Mouse (Mus musculus) midbrain, embryonic 13.5 days (tissue): Measurements from ENCODE around the gene Me1. TPM values are rescaled to one million over a fixed set of nuclear protein-coding genes. Genes with fewer than 3 reads are reported as not detected.

ENCODE experiments used
- ATAC-seq: fragments of 200-750 bp; cut with Nextera tagmentation; 2 replicates; pipeline ENCODE4 v1.8.0; 2017; ENCODE audit warnings: mild to moderate bottlenecking, moderate TSS enrichment, moderate library complexity
- H3K27ac ChIP-seq: fragments of 300-500 bp; sonication (generic); 2 replicates; pipeline ENCODE4 v1.5.1; 2015; ENCODE audit warnings: inconsistent platforms, mild to moderate bottlenecking, moderate library complexity
- H3K27me3 ChIP-seq: fragments of 300-500 bp; sonication (generic); 2 replicates; pipeline ENCODE4 v1.6.1; 2015; ENCODE audit warnings: mild to moderate bottlenecking, inconsistent platforms
- H3K36me3 ChIP-seq: fragments of 300-500 bp; sonication (generic); 2 replicates; pipeline ENCODE4 v1.6.1; 2015; ENCODE audit warnings: mild to moderate bottlenecking, inconsistent platforms
- H3K4me1 ChIP-seq: fragments of 300-500 bp; sonication (generic); replicated peaks from 2 replicates; pipeline ENCODE4 v1.6.1; 2015; ENCODE audit warnings: inconsistent platforms
- H3K4me2 ChIP-seq: fragments of 300-500 bp; sonication (generic); replicated peaks from 2 replicates; pipeline ENCODE4 v1.6.1; 2015; ENCODE audit warnings: moderate library complexity, mild to moderate bottlenecking, inconsistent platforms
- H3K4me3 ChIP-seq: fragments of 300-500 bp; sonication (generic); replicated peaks from 2 replicates; pipeline ENCODE4 v1.5.1; 2015; ENCODE audit warnings: mild to moderate bottlenecking, inconsistent platforms
- H3K9ac ChIP-seq: fragments of 300-500 bp; sonication (generic); replicated peaks from 2 replicates; pipeline ENCODE4 v1.6.1; 2015; ENCODE audit warnings: mild to moderate bottlenecking, inconsistent platforms
- H3K9me3 ChIP-seq: fragments of 300-500 bp; sonication (generic); 2 replicates; pipeline ENCODE4 v1.6.1; 2016; ENCODE audit warnings: mild to moderate bottlenecking, inconsistent platforms
- WGBS: fragments of 180-500 bp; shearing (Covaris S2); methylation state at CpG from one replicate; pipeline ENCODE4 v1.1.7; 2015; 5-methylcytosine and 5-hydroxymethylcytosine counted together
- polyA plus RNA-seq: library from polyadenylated mRNA; unstranded; fragments of >200 nt; fragmentation: Nextera tagmentation; extraction: Ambion mirVana; gene quantifications from 2 replicates; pipeline ENCODE4 v1.2.1, GENCODE M21; 2015

Me1 gene
- polyA plus RNA-seq, 1 experiment from 2014 or later, result 18.7 TPM

- H3K4me2 ChIP-seq, result no peak overlapping the region
- no peaks in the 10 kb centered on the region for H3K4me1 ChIP-seq
- no peaks in the 10 kb centered on the region for H3K27me3 ChIP-seq
- no peak for ATAC-seq
- H3K27ac ChIP-seq, result no peak overlapping the region
- H3K4me3 ChIP-seq, result no peak overlapping the region
- H3K36me3 ChIP-seq, result no peaks in the 10 kb centered on the region
- no peaks in the 10 kb centered on the region for H3K9me3 ChIP-seq
- no peak overlapping the region for H3K9ac ChIP-seq
- WGBS, result 27% methylated on average over 2 of the region's 2 CpGs
Observed at GRCm38 (mm10) chr9:86701844-86702243, 6.1 kb upstream of the Me1 start.

- Histone ChIP-seq H3K4me1 (no peaks in the 10 kb centered on the region), H3K27ac (no peak overlapping the region), H3K9ac (no peak overlapping the region), H3K9me3 (no peaks in the 10 kb centered on the region), H3K27me3 (no peaks in the 10 kb centered on the region), H3K4me3 (no peak overlapping the region), H3K36me3 (no peaks in the 10 kb centered on the region), H3K4me2 (no peak overlapping the region)
- WGBS, result 33% methylated on average over 5 of the region's 5 CpGs
- no peak for ATAC-seq
Observed at GRCm38 (mm10) chr9:86701264-86701663, 5.5 kb upstream of the Me1 start.

GRCm38 (mm10) chr9:86695199-86695817 is 445 bp downstream of the Me1 start:
- ATAC-seq, result peak; percentile 84
- Histone ChIP-seq H3K27ac (0 out of 2 replicates have a peak overlapping the region, but pooled peaks have one; percentile 30), H3K4me3 (peak overlapping the region; percentile 76), H3K4me2 (peak overlapping the region; percentile 81), H3K4me1 (0 out of 2 replicates have a peak, but pooled peaks cover 3% of the 10 kb centered on the region), H3K9ac (peak overlapping the region; percentile 83), H3K9me3 (no peaks in the 10 kb centered on the region), H3K27me3 (no peaks in the 10 kb centered on the region), H3K36me3 (no peaks in the 10 kb centered on the region)
- under 1% methylated on average over 48 of the region's 56 CpGs for WGBS

GRCm38 (mm10) chr9:86694644-86695043 is 1.1 kb downstream of the Me1 start:
- Histone ChIP-seq H3K4me1 (0 out of 2 replicates have a peak, but pooled peaks cover 3% of the 10 kb centered on the region), H3K9ac (no peak overlapping the region), H3K27me3 (no peaks in the 10 kb centered on the region), H3K27ac (no peak overlapping the region), H3K4me3 (peak overlapping the region; percentile 76), H3K9me3 (no peaks in the 10 kb centered on the region), H3K36me3 (no peaks in the 10 kb centered on the region), H3K4me2 (peak overlapping the region; percentile 20; the same call in 1 of the 2 replicates)
- ATAC-seq, result no peak
- 97% methylated on average over 7 of the region's 7 CpGs for WGBS

- Histone ChIP-seq H3K27ac (no peak overlapping the region), H3K4me3 (no peak overlapping the region), H3K4me1 (0 out of 2 replicates have a peak, but pooled peaks cover 3% of the 10 kb centered on the region), H3K36me3 (no peaks in the 10 kb centered on the region), H3K9me3 (no peaks in the 10 kb centered on the region), H3K9ac (no peak overlapping the region), H3K4me2 (no peak overlapping the region), H3K27me3 (no peaks in the 10 kb centered on the region)
- ATAC-seq, result no peak
- 93% methylated on average over 6 of the region's 6 CpGs for WGBS
Observed at GRCm38 (mm10) chr9:86693935-86694334, 1.8 kb downstream of the Me1 start.

GRCm38 (mm10) chr9:86692676-86693075 is 3.1 kb downstream of the Me1 start:
- H3K27me3 ChIP-seq, result no peaks in the 10 kb centered on the region
- H3K4me1 ChIP-seq, result 0 out of 2 replicates have a peak, but pooled peaks cover 3% of the 10 kb centered on the region
- no peaks in the 10 kb centered on the region for H3K9me3 ChIP-seq
- no peak overlapping the region for H3K27ac ChIP-seq
- no peak overlapping the region for H3K4me2 ChIP-seq
- WGBS, result 83% methylated on average over 3 of the region's 3 CpGs
- no peak for ATAC-seq
- no peak overlapping the region for H3K9ac ChIP-seq
- H3K36me3 ChIP-seq, result no peaks in the 10 kb centered on the region
- no peak overlapping the region for H3K4me3 ChIP-seq

- no peak overlapping the region for H3K4me2 ChIP-seq
- 93% methylated on average over 5 of the region's 5 CpGs for WGBS
- ATAC-seq, result no peak
Observed at GRCm38 (mm10) chr9:86692251-86692650, 3.5 kb downstream of the Me1 start.

GRCm38 (mm10) chr9:86691101-86691500 is 4.7 kb downstream of the Me1 start:
- no peaks in the 10 kb centered on the region for H3K27me3 ChIP-seq
- H3K36me3 ChIP-seq, result no peaks in the 10 kb centered on the region
- H3K4me2 ChIP-seq, result no peak overlapping the region
- 0 out of 2 replicates have a peak, but pooled peaks cover 3% of the 10 kb centered on the region for H3K4me1 ChIP-seq
- H3K27ac ChIP-seq, result no peak overlapping the region
- H3K9me3 ChIP-seq, result no peaks in the 10 kb centered on the region
- H3K4me3 ChIP-seq, result no peak overlapping the region
- H3K9ac ChIP-seq, result no peak overlapping the region
- WGBS, result 93% methylated on average over 3 of the region's 3 CpGs
- ATAC-seq, result no peak

More at GRCm38 (mm10) chr9:86692251-86692650, 3.5 kb downstream of the Me1 start:
- no peaks in the 10 kb centered on the region for H3K27me3 ChIP-seq
- no peak overlapping the region for H3K9ac ChIP-seq
- H3K36me3 ChIP-seq, result no peaks in the 10 kb centered on the region
- no peak overlapping the region for H3K4me3 ChIP-seq
- no peaks in the 10 kb centered on the region for H3K9me3 ChIP-seq
- 0 out of 2 replicates have a peak, but pooled peaks cover 3% of the 10 kb centered on the region for H3K4me1 ChIP-seq
- H3K27ac ChIP-seq, result no peak overlapping the region

- ATAC-seq, result no peak
- Histone ChIP-seq H3K4me1 (peaks cover 5% of the 10 kb centered on the region; the same call in 1 of the 2 replicates), H3K9me3 (no peaks in the 10 kb centered on the region)
Observed at GRCm38 (mm10) chr9:86683713-86684209, 12.0 kb downstream of the Me1 start.

GRCm38 (mm10) chr9:86682844-86683243 is 12.9 kb downstream of the Me1 start:
- H3K4me1 ChIP-seq, result peaks cover 5% of the 10 kb centered on the region; the same call in 1 of the 2 replicates
- H3K9me3 ChIP-seq, result no peaks in the 10 kb centered on the region
- H3K4me2 ChIP-seq, result no peak overlapping the region
- no peaks in the 10 kb centered on the region for H3K27me3 ChIP-seq
- WGBS, result 59% methylated on average over 6 of the region's 6 CpGs
- H3K27ac ChIP-seq, result no peak overlapping the region
- no peak overlapping the region for H3K4me3 ChIP-seq
- H3K36me3 ChIP-seq, result no peaks in the 10 kb centered on the region
- 0 out of 2 replicates have a peak, but pooled peaks have one; percentile 14 for ATAC-seq
- H3K9ac ChIP-seq, result no peak overlapping the region

More at GRCm38 (mm10) chr9:86683713-86684209, 12.0 kb downstream of the Me1 start:
- Histone ChIP-seq H3K4me3 (no peak overlapping the region), H3K27ac (no peak overlapping the region), H3K9ac (no peak overlapping the region), H3K27me3 (no peaks in the 10 kb centered on the region), H3K4me2 (no peak overlapping the region), H3K36me3 (no peaks in the 10 kb centered on the region)
- WGBS, result 67% methylated on average over 8 of the region's 8 CpGs

- no peaks in the 10 kb centered on the region for H3K27me3 ChIP-seq
Observed at GRCm38 (mm10) chr9:86682278-86682677, 13.5 kb downstream of the Me1 start.

GRCm38 (mm10) chr9:86680431-86680830 is 15.3 kb downstream of the Me1 start:
- ATAC-seq, result no peak
- no peaks in the 10 kb centered on the region for H3K36me3 ChIP-seq
- H3K27ac ChIP-seq, result no peak overlapping the region
- H3K4me3 ChIP-seq, result no peak overlapping the region
- H3K9me3 ChIP-seq, result no peaks in the 10 kb centered on the region
- no peak overlapping the region for H3K4me2 ChIP-seq
- H3K27me3 ChIP-seq, result no peaks in the 10 kb centered on the region
- H3K4me1 ChIP-seq, result peaks cover 5% of the 10 kb centered on the region; the same call in 1 of the 2 replicates
- no peak overlapping the region for H3K9ac ChIP-seq
- WGBS, result 94% methylated on average over 6 of the region's 6 CpGs

More at GRCm38 (mm10) chr9:86682278-86682677, 13.5 kb downstream of the Me1 start:
- H3K9me3 ChIP-seq, result no peaks in the 10 kb centered on the region
- no peak overlapping the region for H3K27ac ChIP-seq
- no peaks in the 10 kb centered on the region for H3K36me3 ChIP-seq
- H3K4me2 ChIP-seq, result no peak overlapping the region
- H3K4me3 ChIP-seq, result no peak overlapping the region
- H3K4me1 ChIP-seq, result peaks cover 5% of the 10 kb centered on the region; the same call in 1 of the 2 replicates
- no peak for ATAC-seq
- H3K9ac ChIP-seq, result no peak overlapping the region
- 88% methylated on average over 4 of the region's 4 CpGs for WGBS
